Mouse (Mus musculus): ENCODE data around the gene Ubl7. TPM values are rescaled to one million over a fixed set of nuclear protein-coding genes. Genes with fewer than 3 reads are reported as not detected.

The Ubl7 gene
- 119 and 124 TPM in 2 replicates for polyA plus RNA-seq (2014; fragmentation: Nextera tagmentation; extraction: Ambion mirVana)

DNA sequence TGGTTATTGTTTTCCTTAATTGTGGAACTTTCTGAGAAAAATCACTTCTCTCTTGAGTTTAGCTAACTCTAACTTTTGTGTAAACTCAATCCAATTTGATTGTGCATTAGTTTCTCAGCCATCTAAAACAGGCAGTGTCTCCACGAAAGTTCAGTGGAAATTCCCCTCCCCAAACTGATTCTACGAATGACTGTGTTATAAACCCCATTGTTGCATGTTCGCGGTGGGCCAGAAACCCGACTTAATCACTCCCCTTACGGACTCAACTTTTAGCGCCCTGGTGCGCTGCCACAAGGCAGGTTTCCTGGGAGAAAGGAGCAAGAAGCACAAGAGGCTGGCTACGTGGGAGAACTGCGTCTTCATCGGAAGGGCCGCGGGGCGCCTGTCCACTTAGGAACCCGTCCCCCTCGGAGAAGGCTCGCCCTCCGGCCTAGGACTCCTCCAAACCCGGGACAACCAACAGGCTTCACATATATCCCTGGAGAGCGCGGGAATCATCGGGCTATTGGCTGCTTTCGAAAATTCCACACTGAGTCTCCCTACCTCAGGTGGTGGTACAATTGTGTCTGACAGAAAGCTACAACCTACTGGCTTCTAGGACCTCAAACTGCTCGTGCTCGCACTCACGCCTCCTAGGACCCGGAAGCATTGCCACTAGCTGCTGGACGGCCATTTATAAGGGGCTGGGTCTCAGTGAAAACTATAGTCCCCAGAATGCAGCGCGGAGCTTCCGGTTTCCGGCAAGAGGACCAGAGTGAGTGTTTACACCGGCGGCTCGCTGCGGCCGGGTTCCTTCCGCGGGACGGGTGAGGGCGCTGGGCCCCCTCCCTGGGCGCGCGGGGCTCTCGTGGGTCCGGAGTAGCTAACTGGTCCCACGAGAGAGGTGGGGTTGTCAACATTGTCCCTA, at the start of gene Ubl7:
Gene Ubl7 (plus strand): TSS at position 726 of the 907 bp plus-strand sequence.
- Histone ChIP-seq H3K4me3 (ENCODE audit: low read depth, low read length) (peak within 1 kb of the TSS; percentile 53), H3K9ac (ENCODE audit: low read length) (peak within 1 kb of the TSS; percentile 69), H3K4me1 (ENCODE audit: control insufficient read depth, insufficient read depth, low read length) (no peaks in the 10 kb centered on the region; the same call in 1 of the 2 replicates), H3K4me2 (ENCODE audit: low read depth) (peak within 1 kb of the TSS; percentile 83), H3K36me3 (ENCODE audit: control insufficient read depth, insufficient read depth, low read length) (no peaks in the 10 kb centered on the region), H3K27me3 (ENCODE audit: control insufficient read depth, insufficient read depth, low read length) (no peaks in the 10 kb centered on the region), H3K27ac (ENCODE audit: low read depth, low read length) (peak within 1 kb of the TSS; percentile 72; the same call in 1 of the 2 replicates), H3K9me3 (ENCODE audit: control insufficient read depth, low read length) (no peaks in the 10 kb centered on the region)
- ATAC-seq (ENCODE audit: insufficient read depth, low FRiP score, low TSS enrichment), result peak; percentile 84
- DNase-seq (ENCODE audit: low spot score), result peak; percentile 89
- WGBS, result under 1% methylated on average over 47 of the region's 47 CpGs

DNA sequence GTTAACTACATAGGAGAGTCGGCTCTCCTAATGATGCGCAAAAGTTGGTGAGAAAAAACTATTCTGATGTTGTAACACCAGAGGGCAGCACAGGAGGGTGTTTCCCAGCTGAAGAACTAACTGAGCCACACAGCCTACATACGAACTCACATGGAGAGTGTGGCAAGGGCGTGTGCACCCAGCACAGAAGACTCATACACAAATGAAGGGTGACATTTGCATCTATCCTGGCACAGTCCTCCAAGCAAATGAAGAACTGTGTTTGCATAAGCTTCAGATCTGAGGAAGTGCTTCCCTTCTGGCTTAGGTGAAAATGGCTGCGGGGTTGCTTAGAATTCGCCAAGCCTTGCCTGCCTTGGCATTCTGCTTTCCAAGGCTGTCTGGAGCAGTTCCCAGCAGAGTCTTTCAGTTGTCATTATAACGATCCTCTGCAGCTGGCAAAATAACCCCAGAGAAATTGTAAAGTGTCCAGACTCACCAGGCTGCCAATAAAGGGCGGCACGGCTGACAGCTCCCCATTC, 48.8 kb upstream of the Ubl7 start:
- Histone ChIP-seq H3K9ac (ENCODE audit: low read length) (no peak overlapping the region), H3K27me3 (ENCODE audit: control insufficient read depth, insufficient read depth, low read length) (no peaks in the 10 kb centered on the region), H3K4me2 (ENCODE audit: low read depth) (no peak overlapping the region), H3K27ac (ENCODE audit: low read depth, low read length) (no peak overlapping the region), H3K36me3 (ENCODE audit: control insufficient read depth, insufficient read depth, low read length) (no peaks in the 10 kb centered on the region), H3K4me1 (ENCODE audit: control insufficient read depth, insufficient read depth, low read length) (no peaks in the 10 kb centered on the region), H3K9me3 (ENCODE audit: control insufficient read depth, low read length) (no peaks in the 10 kb centered on the region), H3K4me3 (ENCODE audit: low read depth, low read length) (no peak overlapping the region)
- ATAC-seq (ENCODE audit: insufficient read depth, low FRiP score, low TSS enrichment), result no peak
- DNase-seq (ENCODE audit: low spot score), result peak; percentile 52
- WGBS, result 42% methylated on average over 9 of the region's 9 CpGs

DNA sequence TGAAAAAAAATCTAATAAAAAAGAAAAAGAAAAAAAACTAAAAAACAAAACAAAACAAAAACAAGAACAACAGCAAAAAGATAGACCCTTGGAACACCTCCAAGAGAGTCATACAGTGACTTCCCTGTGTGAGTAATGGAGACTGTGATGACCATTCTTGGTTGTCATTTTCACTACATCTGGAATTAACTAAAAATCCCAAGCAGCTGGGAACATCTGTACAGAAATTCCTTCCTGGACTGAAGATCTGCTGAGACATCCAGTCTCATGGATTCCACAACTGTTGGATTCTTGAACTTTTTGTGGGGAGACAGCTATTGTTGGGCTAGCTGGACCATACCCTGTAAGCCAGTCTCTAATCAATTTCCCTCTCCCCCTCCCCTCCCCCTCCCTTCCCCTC, 46.4 kb upstream of the Ubl7 start:
- no peak overlapping the region for H3K27ac ChIP-seq (ENCODE audit: low read depth, low read length)
- no peaks in the 10 kb centered on the region for H3K4me1 ChIP-seq (ENCODE audit: control insufficient read depth, insufficient read depth, low read length)
- ATAC-seq (ENCODE audit: insufficient read depth, low FRiP score, low TSS enrichment) (no peak), DNase-seq (ENCODE audit: low spot score) (no peak)
- no peak overlapping the region for H3K4me3 ChIP-seq (ENCODE audit: low read depth, low read length)
- no peak overlapping the region for H3K9ac ChIP-seq (ENCODE audit: low read length)
- no peaks in the 10 kb centered on the region for H3K27me3 ChIP-seq (ENCODE audit: control insufficient read depth, insufficient read depth, low read length)
- no peaks in the 10 kb centered on the region for H3K36me3 ChIP-seq (ENCODE audit: control insufficient read depth, insufficient read depth, low read length)
- H3K9me3 ChIP-seq (ENCODE audit: control insufficient read depth, low read length), result no peaks in the 10 kb centered on the region
- H3K4me2 ChIP-seq (ENCODE audit: low read depth), result no peak overlapping the region

DNA sequence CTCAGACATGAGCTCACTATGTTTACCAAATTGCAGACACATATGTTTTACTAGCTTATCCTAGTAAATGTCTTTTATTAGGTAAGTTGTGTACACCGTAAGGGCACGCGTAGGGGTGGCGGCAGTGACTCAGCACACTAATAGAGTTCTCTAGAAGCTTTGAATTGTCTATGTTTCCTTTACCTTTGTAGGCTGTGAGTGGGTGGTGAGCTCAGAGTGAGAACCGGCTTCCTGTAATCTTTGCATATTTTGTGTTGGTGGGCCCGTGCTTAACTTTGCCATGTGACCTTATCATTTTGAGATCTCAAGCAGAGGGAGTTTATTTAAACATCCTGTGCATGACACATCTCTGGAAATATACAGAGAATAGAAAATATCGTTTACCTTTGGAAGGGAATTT, 44.2 kb upstream of the Ubl7 start:
- no peak overlapping the region for H3K4me3 ChIP-seq (ENCODE audit: low read depth, low read length)
- no peaks in the 10 kb centered on the region for H3K27me3 ChIP-seq (ENCODE audit: control insufficient read depth, insufficient read depth, low read length)
- H3K36me3 ChIP-seq (ENCODE audit: control insufficient read depth, insufficient read depth, low read length), result no peaks in the 10 kb centered on the region
- H3K4me2 ChIP-seq (ENCODE audit: low read depth), result no peak overlapping the region
- WGBS, result 87% methylated on average over 7 of the region's 7 CpGs
- H3K27ac ChIP-seq (ENCODE audit: low read depth, low read length), result no peak overlapping the region
- H3K4me1 ChIP-seq (ENCODE audit: control insufficient read depth, insufficient read depth, low read length), result no peaks in the 10 kb centered on the region
- ATAC-seq (ENCODE audit: insufficient read depth, low FRiP score, low TSS enrichment) (no peak), DNase-seq (ENCODE audit: low spot score) (no peak)
- no peak overlapping the region for H3K9ac ChIP-seq (ENCODE audit: low read length)
- no peaks in the 10 kb centered on the region for H3K9me3 ChIP-seq (ENCODE audit: control insufficient read depth, low read length)

DNA sequence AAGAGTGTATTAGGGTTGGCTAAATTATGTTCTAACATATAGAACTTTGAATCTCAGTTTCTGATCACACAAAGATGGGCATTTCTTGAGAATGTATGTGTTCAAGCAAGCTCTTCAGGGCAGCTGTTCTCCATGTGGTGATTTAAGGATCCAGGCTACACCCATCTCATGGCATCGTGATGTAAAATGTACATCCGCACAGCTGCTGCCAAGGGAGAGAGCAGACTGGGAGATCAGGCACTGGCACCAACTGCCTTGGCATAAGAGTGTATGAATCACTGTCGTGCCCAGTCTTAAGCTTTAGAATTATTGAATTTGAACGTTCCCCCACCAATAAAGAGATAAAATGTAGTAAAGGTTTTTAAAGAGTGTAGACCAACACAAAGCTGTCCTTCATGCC, 43.5 kb upstream of the Ubl7 start:
- Histone ChIP-seq H3K4me3 (ENCODE audit: low read depth, low read length) (no peak overlapping the region), H3K27ac (ENCODE audit: low read depth, low read length) (no peak overlapping the region), H3K36me3 (ENCODE audit: control insufficient read depth, insufficient read depth, low read length) (no peaks in the 10 kb centered on the region), H3K9me3 (ENCODE audit: control insufficient read depth, low read length) (no peaks in the 10 kb centered on the region), H3K27me3 (ENCODE audit: control insufficient read depth, insufficient read depth, low read length) (no peaks in the 10 kb centered on the region), H3K4me2 (ENCODE audit: low read depth) (no peak overlapping the region), H3K9ac (ENCODE audit: low read length) (no peak overlapping the region), H3K4me1 (ENCODE audit: control insufficient read depth, insufficient read depth, low read length) (no peaks in the 10 kb centered on the region)
- 84% methylated on average over 4 of the region's 4 CpGs for WGBS
- DNase-seq (ENCODE audit: low spot score) (no peak), ATAC-seq (ENCODE audit: insufficient read depth, low FRiP score, low TSS enrichment) (no peak)

DNA sequence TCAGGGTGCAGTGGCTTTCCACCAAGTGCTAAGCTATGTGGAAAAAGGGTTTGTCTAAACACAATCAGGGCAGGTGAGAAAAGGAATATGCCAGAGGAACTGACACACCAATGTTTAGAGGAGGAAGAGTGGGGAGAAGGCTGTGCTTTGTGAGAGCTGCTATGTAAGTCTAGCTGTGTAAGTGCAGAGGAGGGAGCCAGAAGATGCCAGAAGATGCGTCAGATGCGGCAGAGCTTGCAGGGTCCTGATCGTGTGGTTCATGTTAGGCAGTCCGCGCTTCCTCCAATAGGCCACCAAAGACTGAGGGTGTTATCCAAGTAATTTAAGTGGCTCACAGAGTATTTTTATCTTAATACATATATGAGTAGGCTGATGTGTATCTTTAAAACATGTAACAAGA, 42.9 kb upstream of the Ubl7 start:
- Histone ChIP-seq H3K4me3 (ENCODE audit: low read depth, low read length) (no peak overlapping the region), H3K36me3 (ENCODE audit: control insufficient read depth, insufficient read depth, low read length) (no peaks in the 10 kb centered on the region), H3K9ac (ENCODE audit: low read length) (no peak overlapping the region), H3K27ac (ENCODE audit: low read depth, low read length) (no peak overlapping the region), H3K4me2 (ENCODE audit: low read depth) (no peak overlapping the region), H3K27me3 (ENCODE audit: control insufficient read depth, insufficient read depth, low read length) (no peaks in the 10 kb centered on the region), H3K9me3 (ENCODE audit: control insufficient read depth, low read length) (no peaks in the 10 kb centered on the region), H3K4me1 (ENCODE audit: control insufficient read depth, insufficient read depth, low read length) (no peaks in the 10 kb centered on the region)
- ATAC-seq (ENCODE audit: insufficient read depth, low FRiP score, low TSS enrichment) (no peak), DNase-seq (ENCODE audit: low spot score) (no peak)
- 90% methylated on average over 5 of the region's 5 CpGs for WGBS

DNA sequence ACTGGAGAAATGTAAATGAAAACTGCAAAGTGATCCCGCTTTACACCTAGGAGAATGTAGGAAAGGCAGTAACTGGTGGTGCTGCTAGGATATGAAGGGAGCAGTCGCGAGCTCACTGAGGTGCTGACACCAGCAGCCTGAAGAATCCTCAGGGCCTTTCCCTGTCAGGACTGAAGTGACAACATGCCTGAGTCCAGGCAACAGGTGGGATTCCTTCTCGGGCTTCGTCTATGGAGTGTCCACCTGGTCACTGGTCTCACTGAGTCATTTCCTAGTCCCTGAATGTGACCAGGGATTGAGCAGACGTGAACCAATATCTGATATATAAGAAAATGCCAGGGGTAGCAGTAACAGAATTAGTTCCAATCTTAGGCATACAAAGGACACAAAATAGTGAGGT, 42.0 kb upstream of the Ubl7 start:
- Histone ChIP-seq H3K27ac (ENCODE audit: low read depth, low read length) (no peak overlapping the region), H3K4me3 (ENCODE audit: low read depth, low read length) (no peak overlapping the region), H3K4me1 (ENCODE audit: control insufficient read depth, insufficient read depth, low read length) (no peaks in the 10 kb centered on the region), H3K9ac (ENCODE audit: low read length) (no peak overlapping the region), H3K4me2 (ENCODE audit: low read depth) (no peak overlapping the region), H3K9me3 (ENCODE audit: control insufficient read depth, low read length) (no peaks in the 10 kb centered on the region), H3K27me3 (ENCODE audit: control insufficient read depth, insufficient read depth, low read length) (no peaks in the 10 kb centered on the region), H3K36me3 (ENCODE audit: control insufficient read depth, insufficient read depth, low read length) (no peaks in the 10 kb centered on the region)
- 79% methylated on average over 6 of the region's 6 CpGs for WGBS
- ATAC-seq (ENCODE audit: insufficient read depth, low FRiP score, low TSS enrichment) (no peak), DNase-seq (ENCODE audit: low spot score) (no peak)

DNA sequence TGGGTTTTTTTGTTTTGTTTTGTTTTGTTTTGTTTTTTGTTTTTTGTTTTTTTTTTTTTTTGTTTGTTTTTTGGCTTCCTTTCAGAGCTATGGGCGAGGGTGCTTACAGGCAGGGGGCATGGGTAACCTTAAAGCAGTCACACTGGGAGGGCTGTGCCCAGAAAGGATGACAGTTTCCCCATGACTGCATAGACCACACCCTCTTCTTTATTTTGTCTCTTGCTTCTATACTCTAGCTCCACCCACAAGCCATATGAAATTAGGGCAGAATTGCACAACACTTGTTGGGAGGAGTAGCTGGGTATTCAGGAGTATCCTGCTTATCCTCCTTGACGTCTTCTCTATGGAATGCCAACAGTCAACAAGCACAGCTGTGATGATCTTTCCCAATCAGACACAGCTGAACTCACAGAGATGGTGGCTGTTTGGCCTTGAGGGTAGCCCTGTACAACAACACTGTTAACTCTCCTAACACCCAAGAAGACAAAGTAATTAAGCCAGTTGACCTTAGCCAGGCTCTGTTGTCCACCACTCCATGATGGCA, 40.4 kb upstream of the Ubl7 start:
- no peak for ATAC-seq (ENCODE audit: insufficient read depth, low FRiP score, low TSS enrichment)

DNA sequence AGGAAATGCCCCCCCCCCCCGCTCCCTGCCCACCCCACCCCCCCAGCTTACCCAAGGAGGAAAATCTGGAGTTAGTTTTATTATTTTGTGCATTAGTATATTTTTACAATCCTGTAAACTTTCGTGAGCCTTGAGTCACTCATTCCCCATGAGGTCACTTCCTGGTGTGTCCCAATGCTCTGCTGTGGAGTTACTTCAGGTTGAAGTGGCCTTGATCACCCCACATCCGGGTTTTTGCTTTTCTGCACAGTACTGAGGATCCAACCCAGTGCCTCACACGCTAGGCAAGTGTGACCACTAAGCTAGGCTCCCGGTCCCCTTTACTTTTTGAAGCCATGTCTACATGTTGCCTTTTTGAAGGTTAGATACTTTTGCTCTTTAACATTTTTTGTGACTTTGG, 36.6 kb upstream of the Ubl7 start:
- no peak overlapping the region for H3K27ac ChIP-seq (ENCODE audit: low read depth, low read length)
- H3K4me1 ChIP-seq (ENCODE audit: control insufficient read depth, insufficient read depth, low read length), result no peaks in the 10 kb centered on the region
- no peaks in the 10 kb centered on the region for H3K27me3 ChIP-seq (ENCODE audit: control insufficient read depth, insufficient read depth, low read length)
- no peak for ATAC-seq (ENCODE audit: insufficient read depth, low FRiP score, low TSS enrichment)
- no peak overlapping the region for H3K9ac ChIP-seq (ENCODE audit: low read length)
- 83% methylated on average over 5 of the region's 5 CpGs for WGBS
- no peak overlapping the region for H3K4me3 ChIP-seq (ENCODE audit: low read depth, low read length)
- no peak overlapping the region for H3K4me2 ChIP-seq (ENCODE audit: low read depth)
- H3K9me3 ChIP-seq (ENCODE audit: control insufficient read depth, low read length), result no peaks in the 10 kb centered on the region
- H3K36me3 ChIP-seq (ENCODE audit: control insufficient read depth, insufficient read depth, low read length), result no peaks in the 10 kb centered on the region
- no peak for DNase-seq (ENCODE audit: low spot score)

More for the DNA sequence above, 40.4 kb upstream of the Ubl7 start:
- no peaks in the 10 kb centered on the region for H3K4me1 ChIP-seq (ENCODE audit: control insufficient read depth, insufficient read depth, low read length)
- no peaks in the 10 kb centered on the region for H3K36me3 ChIP-seq (ENCODE audit: control insufficient read depth, insufficient read depth, low read length)
- H3K9me3 ChIP-seq (ENCODE audit: control insufficient read depth, low read length), result no peaks in the 10 kb centered on the region
- H3K27me3 ChIP-seq (ENCODE audit: control insufficient read depth, insufficient read depth, low read length), result no peaks in the 10 kb centered on the region
- DNase-seq (ENCODE audit: low spot score), result no peak
- no peak overlapping the region for H3K4me2 ChIP-seq (ENCODE audit: low read depth)
- H3K27ac ChIP-seq (ENCODE audit: low read depth, low read length), result no peak overlapping the region
- H3K9ac ChIP-seq (ENCODE audit: low read length), result no peak overlapping the region
- WGBS, result 39% methylated on average over 2 of the region's 2 CpGs
- H3K4me3 ChIP-seq (ENCODE audit: low read depth, low read length), result no peak overlapping the region

Measured in neural tube, embryonic 11.5 days (tissue).